Mouse (Mus musculus) midbrain, embryonic 10.5 days (tissue): ENCODE results near the gene Ccdc87. TPM values are rescaled to one million over a fixed set of nuclear protein-coding genes. Genes with fewer than 3 reads are reported as not detected.
A peak's percentile ranks its signal among the peaks of the same experiment; 100 is the strongest.
"Not testable (repeated sequence)": the region's sequence is repeated elsewhere in the genome, so short reads cannot be mapped to it uniquely, and the experiment has no call there.

Experiments used
- DNase-seq: peaks from one replicate; pipeline ENCODE4 v3.0.0-alpha.2; 2017; ENCODE audit warnings: low spot score
- H3K27ac ChIP-seq: fragments of 300-500 bp; sonication (generic); replicated peaks from 2 replicates; pipeline ENCODE4 v1.5.1; 2016; ENCODE audit warnings: mild to moderate bottlenecking
- H3K27me3 ChIP-seq: fragments of 300-500 bp; sonication (generic); 2 replicates; pipeline ENCODE4 v1.6.1; 2016; ENCODE audit warnings: low read depth, mild to moderate bottlenecking; ENCODE audit not compliant: poor library complexity, severe bottlenecking
- H3K36me3 ChIP-seq: fragments of 300-500 bp; sonication (generic); 2 replicates; pipeline ENCODE4 v1.6.1; 2016; ENCODE audit warnings: mild to moderate bottlenecking, moderate library complexity
- H3K4me1 ChIP-seq: fragments of 300-500 bp; sonication (generic); 2 replicates; pipeline ENCODE4 v1.6.1; 2016
- H3K4me3 ChIP-seq: fragments of 300-500 bp; sonication (generic); 2 replicates; pipeline ENCODE4 v1.5.1; 2016; ENCODE audit warnings: mild to moderate bottlenecking, moderate library complexity
- H3K9me3 ChIP-seq: fragments of 300-500 bp; sonication (generic); replicated peaks from 2 replicates; pipeline ENCODE4 v1.6.1; 2016; ENCODE audit warnings: mild to moderate bottlenecking
- WGBS: fragments of 180-500 bp; shearing (Covaris S2); methylation state at CpG from one replicate; pipeline ENCODE4 v1.1.7; 2016; 5-methylcytosine and 5-hydroxymethylcytosine counted together
- polyA plus RNA-seq: library from polyadenylated mRNA; unstranded; fragments of >200 nt; fragmentation: Nextera tagmentation; extraction: Ambion mirVana; gene quantifications from 2 replicates; pipeline ENCODE4 v1.2.1, GENCODE M21; 2016

Ccdc87 gene
- polyA plus RNA-seq, 1 experiment from 2014 or later: 0.14 TPM

- H3K36me3 ChIP-seq, DNase-seq, H3K27me3 ChIP-seq, H3K9me3 ChIP-seq: not testable (repeated sequence)
- peaks cover 28% of the 10 kb centered on the region for H3K4me1 ChIP-seq
- WGBS: 78% methylated on average over 8 of the region's 8 CpGs
- H3K27ac ChIP-seq: peak overlapping the region; percentile 95
- H3K4me3 ChIP-seq: peak overlapping the region; percentile 96
Observed at GRCm38 (mm10) chr19:4812334-4812949, 26.7 kb upstream of the Ccdc87 start.

GRCm38 (mm10) chr19:4813015-4813414 lies 26.2 kb upstream of the Ccdc87 start:
- Histone ChIP-seq H3K36me3 (no peaks in the 10 kb centered on the region; the same call in 1 of the 2 replicates), H3K4me3 (no peak overlapping the region), H3K27me3 (no peaks in the 10 kb centered on the region), H3K4me1 (peaks cover 26% of the 10 kb centered on the region), H3K27ac (no peak overlapping the region), H3K9me3 (no peaks in the 10 kb centered on the region)
- WGBS: 81% methylated on average over 5 of the region's 6 CpGs
- DNase-seq: no peak

- no peak overlapping the region for H3K27ac ChIP-seq
- no peak overlapping the region for H3K4me3 ChIP-seq
- no peaks in the 10 kb centered on the region for H3K9me3 ChIP-seq
- no peak for DNase-seq
- no peaks in the 10 kb centered on the region for H3K36me3 ChIP-seq
- WGBS: 75% methylated on average over 1 of the region's 1 CpGs
- H3K4me1 ChIP-seq: peaks cover under 1% of the 10 kb centered on the region; the same call in 1 of the 2 replicates
- H3K27me3 ChIP-seq: no peaks in the 10 kb centered on the region
Observed at GRCm38 (mm10) chr19:4817182-4817835, 21.9 kb upstream of the Ccdc87 start.

- peaks cover 15% of the 10 kb centered on the region for H3K36me3 ChIP-seq
- no peak overlapping the region for H3K4me3 ChIP-seq
- H3K9me3 ChIP-seq: no peaks in the 10 kb centered on the region
- WGBS: 92% methylated on average over 5 of the region's 5 CpGs
- no peak for DNase-seq
- no peaks in the 10 kb centered on the region for H3K27me3 ChIP-seq
- H3K27ac ChIP-seq: no peak overlapping the region
- no peaks in the 10 kb centered on the region for H3K4me1 ChIP-seq
Observed at GRCm38 (mm10) chr19:4820678-4821303, 18.4 kb upstream of the Ccdc87 start.

GRCm38 (mm10) chr19:4828444-4829114 lies 10.6 kb upstream of the Ccdc87 start:
- Histone ChIP-seq H3K36me3 (peaks cover 31% of the 10 kb centered on the region), H3K27me3 (no peaks in the 10 kb centered on the region), H3K4me3 (no peak overlapping the region), H3K4me1 (peaks cover 5% of the 10 kb centered on the region; the same call in 1 of the 2 replicates), H3K9me3 (no peaks in the 10 kb centered on the region), H3K27ac (no peak overlapping the region)
- WGBS: 59% methylated on average over 16 of the region's 16 CpGs
- DNase-seq: no peak

- H3K9me3 ChIP-seq: no peaks in the 10 kb centered on the region
- DNase-seq: no peak
- H3K27me3 ChIP-seq: no peaks in the 10 kb centered on the region
- 69% methylated on average over 7 of the region's 7 CpGs for WGBS
- H3K27ac ChIP-seq: no peak overlapping the region
- peaks cover 5% of the 10 kb centered on the region; the same call in 1 of the 2 replicates for H3K4me1 ChIP-seq
- H3K4me3 ChIP-seq: no peak overlapping the region
- H3K36me3 ChIP-seq: peaks cover 31% of the 10 kb centered on the region
Observed at GRCm38 (mm10) chr19:4829156-4829555, 10.0 kb upstream of the Ccdc87 start.

GRCm38 (mm10) chr19:4833977-4834376 lies 5.2 kb upstream of the Ccdc87 start:
- WGBS: 87% methylated on average over 8 of the region's 8 CpGs
- Histone ChIP-seq H3K27me3 (no peaks in the 10 kb centered on the region), H3K4me3 (no peak overlapping the region), H3K36me3 (peaks cover 8% of the 10 kb centered on the region), H3K9me3 (no peaks in the 10 kb centered on the region), H3K4me1 (peaks cover 17% of the 10 kb centered on the region), H3K27ac (no peak overlapping the region)
- no peak for DNase-seq

- peaks cover 17% of the 10 kb centered on the region for H3K27me3 ChIP-seq
- H3K36me3 ChIP-seq: peaks cover 4% of the 10 kb centered on the region
- DNase-seq: no peak
- peaks cover 27% of the 10 kb centered on the region for H3K4me1 ChIP-seq
- no peaks in the 10 kb centered on the region for H3K9me3 ChIP-seq
- no peak overlapping the region for H3K4me3 ChIP-seq
- H3K27ac ChIP-seq: no peak overlapping the region
- 82% methylated on average over 2 of the region's 2 CpGs for WGBS
Observed at GRCm38 (mm10) chr19:4836096-4836495, 3.1 kb upstream of the Ccdc87 start.

- WGBS: 96% methylated on average over 6 of the region's 6 CpGs
- Histone ChIP-seq H3K36me3 (peaks cover 4% of the 10 kb centered on the region), H3K9me3 (no peaks in the 10 kb centered on the region), H3K4me3 (no peak overlapping the region), H3K27ac (no peak overlapping the region), H3K27me3 (peaks cover 26% of the 10 kb centered on the region), H3K4me1 (peaks cover 27% of the 10 kb centered on the region)
- no peak for DNase-seq
Observed at GRCm38 (mm10) chr19:4837049-4837448, 2.1 kb upstream of the Ccdc87 start.

GRCm38 (mm10) chr19:4838526-4839140 lies 533 bp upstream of the Ccdc87 start:
- Histone ChIP-seq H3K4me1 (peaks cover 21% of the 10 kb centered on the region), H3K27me3 (peaks cover 31% of the 10 kb centered on the region), H3K36me3 (no peaks in the 10 kb centered on the region), H3K9me3 (no peaks in the 10 kb centered on the region), H3K27ac (peak overlapping the region; percentile 83), H3K4me3 (peak overlapping the region; percentile 72)
- DNase-seq: no peak
- 38% methylated on average over 10 of the region's 10 CpGs for WGBS

GRCm38 (mm10) chr19:4840848-4841247 lies 1.7 kb downstream of the Ccdc87 start:
- WGBS: 86% methylated on average over 9 of the region's 9 CpGs
- peaks cover 31% of the 10 kb centered on the region for H3K27me3 ChIP-seq
- H3K27ac ChIP-seq: no peak overlapping the region
- H3K36me3 ChIP-seq: no peaks in the 10 kb centered on the region
- no peaks in the 10 kb centered on the region for H3K9me3 ChIP-seq
- H3K4me3 ChIP-seq: no peak overlapping the region
- peaks cover 21% of the 10 kb centered on the region for H3K4me1 ChIP-seq
- no peak for DNase-seq

- Histone ChIP-seq H3K27me3 (peaks cover 31% of the 10 kb centered on the region), H3K4me1 (peaks cover 21% of the 10 kb centered on the region), H3K9me3 (no peaks in the 10 kb centered on the region), H3K36me3 (no peaks in the 10 kb centered on the region), H3K27ac (no peak overlapping the region), H3K4me3 (no peak overlapping the region)
- no peak for DNase-seq
- WGBS: 78% methylated on average over 2 of the region's 2 CpGs
Observed at GRCm38 (mm10) chr19:4842611-4843010, 3.4 kb downstream of the Ccdc87 start.
